Mouse (Mus musculus): Measurements from ENCODE around the gene Olfr954.

Olfr954 gene

GRCm38 (mm10) chr9:39456401-39456800, at the start of gene Olfr954:
Gene Olfr954, plus strand, starts transcription at chr9:39456701.
- DNase-seq, result no peak

GRCm38 (mm10) chr9:39427048-39427447, 29.5 kb upstream of the Olfr954 start, which contains the start of gene Olfr952:
Gene Olfr952, minus strand, starts transcription at chr9:39427148.
- no peak for DNase-seq

DNA sequence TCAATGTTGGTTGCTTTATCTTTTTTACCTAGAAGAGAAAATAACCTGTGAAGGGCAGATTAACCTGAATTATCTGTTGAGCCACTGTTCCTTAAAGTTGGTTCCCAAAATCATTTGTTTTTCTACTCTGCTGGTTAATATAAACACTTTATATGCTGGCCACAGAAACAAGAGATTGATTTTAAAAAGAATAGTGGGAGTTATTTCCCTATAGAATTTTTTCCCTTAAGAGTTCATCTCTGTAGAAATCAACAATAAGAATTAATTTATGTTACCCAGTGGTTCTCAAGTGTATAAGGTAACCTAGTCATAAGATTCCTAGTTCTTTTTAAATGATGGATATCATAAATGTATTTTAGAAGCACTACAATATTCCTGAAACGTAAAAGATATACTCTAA, 15.3 kb downstream of the Olfr954 start, which contains the start of gene Olfr955:
Gene Olfr955, minus strand, starts transcription at position 101 of the 400 bp plus-strand sequence.
- DNase-seq, result no peak

- no peak for DNase-seq
These were observed 37.4 kb downstream of the Olfr954 start, which contains the start of gene Olfr44 for GRCm38 (mm10) chr9:39493895-39494294. Gene Olfr44, minus strand, starts transcription at chr9:39493995.

- DNase-seq, result peak; percentile 25 to 34
These were observed 52.5 kb downstream of the Olfr954 start for GRCm38 (mm10) chr9:39508998-39509397.

DNA sequence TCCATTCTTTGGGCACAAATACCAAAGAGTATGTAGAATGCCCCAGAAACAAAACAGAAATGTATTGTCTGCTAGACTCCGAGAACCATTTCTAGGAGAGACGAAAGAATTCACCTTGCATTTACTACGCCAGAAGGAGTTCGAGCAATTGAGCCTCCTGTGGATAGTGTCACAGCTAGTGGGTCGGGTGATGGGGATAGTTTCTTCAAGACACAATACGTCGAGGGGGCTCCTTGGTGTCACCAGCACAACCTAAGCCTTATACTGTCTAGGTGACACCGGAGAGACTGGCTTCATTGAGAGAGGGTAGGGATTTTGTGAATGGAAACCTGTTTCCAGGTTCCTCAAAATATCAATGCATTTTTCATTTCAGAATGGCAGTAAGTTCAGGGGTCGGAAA, 52.9 kb downstream of the Olfr954 start:
- no peak for DNase-seq
